8 mouse cellular contexts compared by ENCODE assay signal in genomic region chr12:76404836-76405182, GRCm38 (mm10). TPM values are rescaled to one million over a fixed set of nuclear protein-coding genes. Genes with fewer than 3 reads are reported as not detected.
DNase-seq lines count a peak whose midpoint lies in the region; ATAC-seq and TF ChIP-seq lines count a peak whose summit lies in the region.

No protein-coding gene starts in this region.

- no peak overlapping the region for H3K27ac ChIP-seq in forebrain, postnatal 0 days (ENCODE audit: low read depth, low read length)
- no peak overlapping the region for H3K27ac ChIP-seq in limb, embryonic 15.5 days
- no peak overlapping the region for H3K27ac ChIP-seq in stomach, embryonic 14.5 days (ENCODE audit: low read length)

- H3K36me3 ChIP-seq in forebrain, postnatal 0 days (ENCODE audit: insufficient read depth): no peaks in the 10 kb centered on the region
- H3K36me3 ChIP-seq in limb, embryonic 15.5 days: no peaks in the 10 kb centered on the region
- no peaks in the 10 kb centered on the region for H3K36me3 ChIP-seq in stomach, embryonic 14.5 days (ENCODE audit: control insufficient read depth, insufficient read depth, low read length)

- no peak overlapping the region for H3K9ac ChIP-seq in forebrain, postnatal 0 days
- no peak overlapping the region for H3K9ac ChIP-seq in limb, embryonic 15.5 days
- no peak overlapping the region for H3K9ac ChIP-seq in stomach, embryonic 14.5 days (replicated peaks; ENCODE audit: low read depth, low read length)

- H3K4me3 ChIP-seq in forebrain, postnatal 0 days (ENCODE audit: low read depth, low read length): peak overlapping the region; percentile 78
- H3K4me3 ChIP-seq in limb, embryonic 15.5 days: peak overlapping the region; percentile 77
- H3K4me3 ChIP-seq in stomach, embryonic 14.5 days (ENCODE audit: low read depth, low read length): peak overlapping the region; percentile 46

- peaks cover 27% of the 10 kb centered on the region for H3K27me3 ChIP-seq in forebrain, postnatal 0 days (ENCODE audit: insufficient read depth, low read length)
- peaks cover 29% of the 10 kb centered on the region for H3K27me3 ChIP-seq in limb, embryonic 15.5 days
- peaks cover 19% of the 10 kb centered on the region for H3K27me3 ChIP-seq in stomach, embryonic 14.5 days (ENCODE audit: control insufficient read depth, insufficient read depth, low read length)

- peaks cover 7% of the 10 kb centered on the region; the same call in 1 of the 2 replicates for H3K4me1 ChIP-seq in forebrain, postnatal 0 days (ENCODE audit: insufficient read depth)
- H3K4me1 ChIP-seq in limb, embryonic 15.5 days: peaks cover 28% of the 10 kb centered on the region
- peaks cover 12% of the 10 kb centered on the region; the same call in 1 of the 2 replicates for H3K4me1 ChIP-seq in stomach, embryonic 14.5 days (ENCODE audit: control insufficient read depth, insufficient read depth, low read length)

- DNase-seq in embryo, embryonic 10.5 days (ENCODE audit: low spot score): peak; percentile 24
- no peak for DNase-seq in embryo, embryonic 10 days (ENCODE audit: low spot score)
- DNase-seq in ovary, postnatal 14 days (ENCODE audit: low spot score): peak; percentile 15
- DNase-seq in ovary, postnatal 10 days (ENCODE audit: low spot score): no peak
- DNase-seq in forebrain, postnatal 0 days: no peak
- no peak for DNase-seq in adrenal gland, adult (ENCODE audit: inconsistent age in 2 of 2, low spot score in 1 of 2)

- 7% methylated on average over 20 of the region's 20 CpGs for WGBS in forebrain, postnatal 0 days
- 8% methylated on average over 20 of the region's 20 CpGs for WGBS in limb, embryonic 15.5 days
- WGBS in stomach, embryonic 14.5 days: 8% methylated on average over 20 of the region's 20 CpGs

- no peaks in the 10 kb centered on the region for H3K9me3 ChIP-seq in forebrain, postnatal 0 days (ENCODE audit: low read length)
- no peaks in the 10 kb centered on the region for H3K9me3 ChIP-seq in limb, embryonic 15.5 days
- no peaks in the 10 kb centered on the region for H3K9me3 ChIP-seq in stomach, embryonic 14.5 days (ENCODE audit: control insufficient read depth, low read depth, low read length)

- TF ChIP-seq CTCF in forebrain, postnatal 0 days (IDR thresholded peaks at IDR 0.05; ENCODE audit: low read depth): no peak

- no peak for ATAC-seq in forebrain, postnatal 0 days
- no peak for ATAC-seq in limb, embryonic 15.5 days (ENCODE audit: insufficient number of reproducible peaks, low FRiP score, low TSS enrichment, low read depth)
- ATAC-seq in stomach, embryonic 14.5 days (ENCODE audit: insufficient number of reproducible peaks, insufficient read depth, low FRiP score, low read depth): no peak

- peak overlapping the region; percentile 72 for H3K4me2 ChIP-seq in forebrain, postnatal 0 days (ENCODE audit: low read depth)
- peak overlapping the region; percentile 91 for H3K4me2 ChIP-seq in limb, embryonic 15.5 days
- peak overlapping the region; percentile 95 for H3K4me2 ChIP-seq in stomach, embryonic 14.5 days (replicated peaks; ENCODE audit: low read depth, low read length)

RNA-seq across cellular contexts. Expression of gene Hspa2, which starts 0.8 kb away (rescaled TPM):
- total RNA-seq in forebrain, postnatal 0 days (2014; rRNA removed): 6.5 and 10.6 TPM in 2 replicates
- polyA plus RNA-seq in forebrain, postnatal 0 days (2015; fragmentation: Nextera tagmentation; extraction: Ambion mirVana): 8.4 and 11.6 TPM in 2 replicates
- 11.8 and 13.0 TPM in 2 replicates for polyA plus RNA-seq in limb, embryonic 15.5 days (2015; fragmentation: Nextera tagmentation; extraction: Ambion mirVana)
- polyA plus RNA-seq in stomach, embryonic 14.5 days (2014; fragmentation: Nextera tagmentation; extraction: Ambion mirVana): 9.5 and 9.9 TPM in 2 replicates

RNA-seq across cellular contexts. Expression of gene Ppp1r36, which starts 12.5 kb away (rescaled TPM):
- total RNA-seq in forebrain, postnatal 0 days (2014; rRNA removed): 1.1 and 1.8 TPM in 2 replicates
- polyA plus RNA-seq in forebrain, postnatal 0 days (2015; fragmentation: Nextera tagmentation; extraction: Ambion mirVana): 2.2 and 2.7 TPM in 2 replicates
- 3.4 and 4.0 TPM in 2 replicates for polyA plus RNA-seq in limb, embryonic 15.5 days (2015; fragmentation: Nextera tagmentation; extraction: Ambion mirVana)
- polyA plus RNA-seq in stomach, embryonic 14.5 days (2014; fragmentation: Nextera tagmentation; extraction: Ambion mirVana): 3.2 and 4.0 TPM in 2 replicates

RNA-seq across cellular contexts. Expression of gene Zbtb1, which starts 34.7 kb away (rescaled TPM):
- total RNA-seq in forebrain, postnatal 0 days (2014; rRNA removed): 3.1 and 3.5 TPM in 2 replicates
- 1.5 and 2.0 TPM in 2 replicates for polyA plus RNA-seq in forebrain, postnatal 0 days (2015; fragmentation: Nextera tagmentation; extraction: Ambion mirVana)
- polyA plus RNA-seq in limb, embryonic 15.5 days (2015; fragmentation: Nextera tagmentation; extraction: Ambion mirVana): 9.6 and 10.0 TPM in 2 replicates
- polyA plus RNA-seq in stomach, embryonic 14.5 days (2014; fragmentation: Nextera tagmentation; extraction: Ambion mirVana): 11.8 and 12.1 TPM in 2 replicates

RNA-seq across cellular contexts. Expression of gene Zbtb25, which starts 35.4 kb away (rescaled TPM):
- 15.0 and 25.8 TPM in 2 replicates for total RNA-seq in forebrain, postnatal 0 days (2014; rRNA removed)
- 13.0 and 13.2 TPM in 2 replicates for polyA plus RNA-seq in forebrain, postnatal 0 days (2015; fragmentation: Nextera tagmentation; extraction: Ambion mirVana)
- 16.9 and 18.1 TPM in 2 replicates for polyA plus RNA-seq in limb, embryonic 15.5 days (2015; fragmentation: Nextera tagmentation; extraction: Ambion mirVana)
- 17.5 and 18.9 TPM in 2 replicates for polyA plus RNA-seq in stomach, embryonic 14.5 days (2014; fragmentation: Nextera tagmentation; extraction: Ambion mirVana)

Comparison
In these comparisons a context has a peak if more than half of its experiments do, and no peak if none do; other contexts are left out.
1. DNase-seq: peak in embryo, embryonic 10.5 days (single experiment) and ovary, postnatal 14 days (single experiment); none in embryo, embryonic 10 days (single experiment), ovary, postnatal 10 days (single experiment), forebrain, postnatal 0 days (single experiment) and adrenal gland, adult (0 of 2).
2. Peak in every context shown above with its lines, with median percentiles within 50 percentile points of each other: H3K4me2 ChIP-seq and H3K4me3 ChIP-seq.